Mouse (Mus musculus): ENCODE results near the gene Gm1993. TPM values are rescaled to one million over a fixed set of nuclear protein-coding genes. Genes with fewer than 3 reads are reported as not detected.
"Not testable (repeated sequence)": the region's sequence is repeated elsewhere in the genome, so short reads cannot be mapped to it uniquely, and the experiment has no call there.

Gm1993 gene
- polyA plus RNA-seq (2016; fragmentation: Nextera tagmentation; extraction: Ambion mirVana), result not detected in 2 replicates

- not testable (repeated sequence) for ATAC-seq (ENCODE audit: low FRiP score); H3K4me2 ChIP-seq; H3K4me1 ChIP-seq; H3K27ac ChIP-seq; H3K27me3 ChIP-seq; H3K4me3 ChIP-seq (replicated peaks); H3K9ac ChIP-seq; H3K9me3 ChIP-seq; H3K36me3 ChIP-seq (replicated peaks)
- 89% methylated on average over 7 of the region's 7 CpGs for WGBS
Measured at GRCm38 (mm10) chrX:25570352-25570751, at the start of gene Gm1993. TSS of gene Gm1993 (minus strand) at chrX:25570452.
